Mouse (Mus musculus) liver, embryonic 16.5 days (tissue): ENCODE data around the gene Rbm8a. TPM values are rescaled to one million over a fixed set of nuclear protein-coding genes. Genes with fewer than 3 reads are reported as not detected.
A peak's percentile ranks its signal among the peaks of the same experiment; 100 is the strongest.
"Not testable (repeated sequence)": the region's sequence is repeated elsewhere in the genome, so short reads cannot be mapped to it uniquely, and the experiment has no call there.

Experiments
- ATAC-seq: fragments of 200-750 bp; cut with Nextera tagmentation; 2 replicates; pipeline ENCODE4 v1.8.0; 2017; ENCODE audit warnings: low read depth, mild to moderate bottlenecking, moderate number of reproducible peaks, moderate library complexity
- H3K27ac ChIP-seq: fragments of 300-500 bp; sonication (generic); 2 replicates; pipeline ENCODE4 v1.5.1; 2014; ENCODE audit warnings: mild to moderate bottlenecking, low read length
- H3K27me3 ChIP-seq: fragments of 300-500 bp; sonication (generic); 2 replicates; pipeline ENCODE4 v1.6.1; 2014; ENCODE audit warnings: low read depth, low read length, mixed read lengths; ENCODE audit not compliant: control insufficient read depth, insufficient read depth
- H3K36me3 ChIP-seq: fragments of 300-500 bp; sonication (generic); 2 replicates; pipeline ENCODE4 v1.6.1; 2014; ENCODE audit warnings: mild to moderate bottlenecking; ENCODE audit not compliant: control insufficient read depth, insufficient read depth
- H3K4me1 ChIP-seq: fragments of 300-500 bp; sonication (generic); 2 replicates; pipeline ENCODE4 v1.6.1; 2014; ENCODE audit warnings: low read depth, low read length, mixed read lengths; ENCODE audit not compliant: control insufficient read depth
- H3K4me2 ChIP-seq: fragments of 300-500 bp; sonication (generic); 2 replicates; pipeline ENCODE4 v1.6.1; 2014; ENCODE audit warnings: low read depth, low read length, mixed read lengths
- H3K4me3 ChIP-seq: fragments of 300-500 bp; sonication (generic); 2 replicates; pipeline ENCODE4 v1.5.1; 2014; ENCODE audit warnings: low read depth, mild to moderate bottlenecking, low read length
- H3K9ac ChIP-seq: fragments of 300-500 bp; sonication (generic); 2 replicates; pipeline ENCODE4 v1.6.1; 2014; ENCODE audit warnings: low read depth, low read length
- H3K9me3 ChIP-seq: fragments of 300-500 bp; sonication (generic); replicated peaks from 2 replicates; pipeline ENCODE4 v1.6.1; 2016; ENCODE audit warnings: low read length; ENCODE audit not compliant: control insufficient read depth
- WGBS: fragments of 180-500 bp; shearing (Covaris S2); extraction: QIAGEN DNeasy Blood & Tissue Kit; methylation state at CpG from one replicate; pipeline ENCODE4 v1.1.7; 2014; ENCODE audit not compliant: insufficient replicate concordance; 5-methylcytosine and 5-hydroxymethylcytosine counted together
- polyA plus RNA-seq: library from polyadenylated mRNA; unstranded; fragments of >200 nt; fragmentation: Nextera tagmentation; extraction: Ambion mirVana; gene quantifications from 2 replicates; pipeline ENCODE4 v1.2.1, GENCODE M21; 2015

Rbm8a gene
- polyA plus RNA-seq, 1 experiment from 2014 or later = 48.4 TPM

DNA sequence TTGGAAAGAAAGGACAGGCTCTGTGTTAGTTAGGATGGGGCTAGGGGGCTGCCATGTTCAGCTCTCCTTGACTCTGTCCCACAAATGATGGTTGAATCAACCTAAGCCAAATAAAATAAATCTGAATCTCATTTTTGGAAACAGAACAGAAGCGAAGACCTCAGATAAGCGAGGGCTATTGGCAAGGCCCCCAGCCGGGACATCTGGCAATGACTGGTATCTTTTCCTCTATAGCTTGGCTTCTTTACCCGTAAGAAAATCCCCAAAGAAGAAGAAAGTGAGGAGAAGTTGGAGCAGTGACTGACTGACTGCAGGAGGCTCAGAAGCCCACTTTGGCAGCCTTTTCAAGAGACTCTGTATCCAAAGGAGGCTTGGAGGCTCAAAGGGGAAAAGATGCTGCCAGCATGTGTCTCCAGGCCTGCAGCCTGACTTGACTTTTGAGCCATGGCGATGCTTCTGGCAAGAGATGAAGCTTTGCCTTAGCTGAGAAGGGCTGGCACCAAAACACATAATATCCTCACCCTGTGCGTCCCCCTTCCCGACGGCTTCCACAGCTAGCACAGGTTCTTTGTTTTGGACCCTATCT lies 33.1 kb downstream of the Rbm8a start:
- Histone ChIP-seq H3K27me3 (no peaks in the 10 kb centered on the region; the same call in 1 of the 2 replicates), H3K9me3 (no peaks in the 10 kb centered on the region), H3K27ac (no peak overlapping the region), H3K36me3 (no peaks in the 10 kb centered on the region), H3K4me2 (no peak overlapping the region), H3K4me1 (peaks cover 7% of the 10 kb centered on the region), H3K9ac (no peak overlapping the region), H3K4me3 (no peak overlapping the region)
- WGBS = 55% methylated on average over 8 of the region's 8 CpGs
- ATAC-seq = no peak

DNA sequence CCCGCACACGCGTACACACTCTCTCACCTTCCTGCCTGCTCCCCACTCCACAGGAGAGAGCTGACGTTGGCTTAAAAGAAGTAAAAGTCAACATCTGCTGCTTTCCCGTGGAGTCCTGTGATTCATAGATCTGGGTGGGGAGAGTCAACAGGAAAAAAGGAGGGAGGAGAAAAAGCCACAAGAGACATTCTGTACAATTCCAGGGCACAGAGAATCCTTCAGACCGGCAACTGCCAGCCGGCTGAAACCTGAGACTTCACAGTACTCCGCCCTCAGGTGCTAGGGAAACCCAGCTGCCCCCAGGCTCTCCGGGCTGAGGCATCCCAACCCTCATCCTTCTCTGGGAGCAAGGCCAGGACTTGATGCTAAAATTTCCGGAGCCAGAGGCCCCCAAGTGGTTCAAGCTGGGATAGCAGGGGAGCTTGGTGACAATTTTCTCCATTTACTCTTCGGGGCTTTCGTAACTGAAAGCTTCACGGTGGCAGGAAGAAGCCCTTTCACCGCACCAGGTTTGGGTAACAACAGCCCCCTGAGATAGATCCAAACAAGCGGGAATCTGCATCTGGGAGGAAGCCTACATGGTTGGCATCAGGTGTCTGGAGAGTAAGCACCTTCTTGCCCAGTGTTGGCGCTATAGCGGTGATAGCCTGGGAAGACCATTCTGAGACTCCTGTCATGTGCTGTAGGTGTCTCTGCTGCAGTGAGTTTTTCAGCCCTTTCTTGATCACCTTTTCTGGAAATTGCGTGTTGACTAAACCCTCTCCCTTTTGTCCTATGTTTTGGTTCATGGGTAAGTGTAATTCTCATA lies 33.9 kb downstream of the Rbm8a start:
- peak overlapping the region; percentile 28; the same call in 1 of the 2 replicates for H3K4me3 ChIP-seq
- WGBS = 7% methylated on average over 17 of the region's 18 CpGs
- H3K4me1 ChIP-seq = peaks cover 7% of the 10 kb centered on the region
- H3K36me3 ChIP-seq = no peaks in the 10 kb centered on the region
- H3K27ac ChIP-seq = no peak overlapping the region
- no peaks in the 10 kb centered on the region; the same call in 1 of the 2 replicates for H3K27me3 ChIP-seq
- no peaks in the 10 kb centered on the region for H3K9me3 ChIP-seq
- peak; percentile 32; the same call in 1 of the 2 replicates for ATAC-seq
- peak overlapping the region; percentile 65 for H3K4me2 ChIP-seq
- H3K9ac ChIP-seq = peak overlapping the region; percentile 18; the same call in 1 of the 2 replicates

GRCm38 (mm10) chr3:96665732-96666363 lies 36.1 kb downstream of the Rbm8a start:
- not testable (repeated sequence) for H3K27ac ChIP-seq, H3K27me3 ChIP-seq, H3K4me1 ChIP-seq, ATAC-seq, H3K9ac ChIP-seq, H3K36me3 ChIP-seq, H3K4me3 ChIP-seq, H3K4me2 ChIP-seq, H3K9me3 ChIP-seq
- WGBS = 71% methylated on average over 6 of the region's 7 CpGs

DNA sequence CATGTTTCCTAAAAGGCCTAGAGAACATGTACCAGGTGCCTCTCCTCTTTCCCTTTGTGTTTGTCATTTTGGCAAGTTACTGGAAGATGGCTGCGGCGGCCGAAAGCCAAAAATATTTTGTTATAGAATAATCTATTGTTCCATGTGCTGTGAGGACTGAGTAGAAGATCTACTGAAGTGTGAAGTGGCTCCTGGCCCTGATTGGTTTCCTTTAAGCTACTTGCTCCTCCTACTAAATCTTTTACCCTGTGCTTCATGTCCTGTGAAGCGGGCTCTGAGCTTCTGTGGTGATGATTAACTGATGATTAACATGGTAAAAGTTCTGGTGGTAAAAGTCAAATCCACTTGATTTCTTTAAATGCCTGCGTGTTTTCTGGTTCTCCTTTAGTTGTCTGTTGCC lies 37.2 kb downstream of the Rbm8a start:
- peaks cover 7% of the 10 kb centered on the region for H3K4me1 ChIP-seq
- H3K27ac ChIP-seq = no peak overlapping the region
- H3K36me3 ChIP-seq = no peaks in the 10 kb centered on the region
- H3K9ac ChIP-seq = no peak overlapping the region
- H3K27me3 ChIP-seq = peaks cover 10% of the 10 kb centered on the region
- H3K4me3 ChIP-seq = no peak overlapping the region
- 81% methylated on average over 5 of the region's 5 CpGs for WGBS
- no peak overlapping the region for H3K4me2 ChIP-seq
- no peak for ATAC-seq
- no peaks in the 10 kb centered on the region for H3K9me3 ChIP-seq

GRCm38 (mm10) chr3:96667316-96667715 lies 37.6 kb downstream of the Rbm8a start:
- 12% methylated on average over 1 of the region's 1 CpGs for WGBS
- H3K9ac ChIP-seq = no peak overlapping the region
- H3K4me2 ChIP-seq = no peak overlapping the region
- peaks cover 10% of the 10 kb centered on the region for H3K27me3 ChIP-seq
- H3K36me3 ChIP-seq = no peaks in the 10 kb centered on the region
- ATAC-seq = no peak
- no peak overlapping the region for H3K27ac ChIP-seq
- no peaks in the 10 kb centered on the region for H3K9me3 ChIP-seq
- peaks cover 7% of the 10 kb centered on the region for H3K4me1 ChIP-seq
- H3K4me3 ChIP-seq = no peak overlapping the region

DNA sequence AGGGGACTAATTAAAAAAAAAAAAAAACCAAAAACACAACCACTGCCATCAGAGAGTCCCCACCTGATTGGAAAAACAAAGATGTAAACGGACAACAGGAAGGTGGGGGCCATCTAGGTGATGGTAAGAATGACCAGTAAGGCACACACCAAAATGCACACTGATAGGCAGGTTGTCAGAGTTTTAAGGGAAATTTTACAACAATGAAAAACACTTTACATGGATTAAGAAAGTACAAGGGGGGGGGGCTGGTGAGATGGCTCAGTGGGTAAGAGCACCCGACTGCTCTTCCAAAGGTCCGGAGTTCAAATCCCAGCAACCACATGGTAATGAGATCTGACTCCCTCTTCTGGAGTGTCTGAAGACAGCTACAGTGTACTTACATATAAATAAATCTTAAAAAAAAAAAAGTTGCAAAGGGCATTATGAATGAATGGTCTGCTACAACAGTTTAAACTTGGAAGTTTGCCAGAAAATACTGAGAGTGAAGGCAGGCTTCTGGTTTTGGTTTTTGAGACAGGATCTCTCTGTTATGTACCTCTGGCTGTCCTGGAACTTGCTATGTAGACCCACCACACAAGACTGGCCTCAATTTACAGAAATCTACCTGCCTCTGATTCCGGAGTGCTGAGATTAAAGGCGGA lies 38.8 kb downstream of the Rbm8a start:
- Histone ChIP-seq H3K4me2 (no peak overlapping the region), H3K4me3 (no peak overlapping the region), H3K36me3 (no peaks in the 10 kb centered on the region), H3K4me1 (peaks cover 4% of the 10 kb centered on the region), H3K27me3 (peaks cover 10% of the 10 kb centered on the region), H3K9ac (no peak overlapping the region), H3K9me3 (no peaks in the 10 kb centered on the region), H3K27ac (no peak overlapping the region)
- ATAC-seq = no peak
- WGBS = 83% methylated on average over 5 of the region's 5 CpGs

GRCm38 (mm10) chr3:96669727-96670468 lies 40.2 kb downstream of the Rbm8a start, which contains the start of gene Ankrd35:
Gene Ankrd35 (plus strand): TSS chr3:96670131.
- Histone ChIP-seq H3K9me3 (no peaks in the 10 kb centered on the region), H3K4me1 (no peaks in the 10 kb centered on the region), H3K9ac (no peak within 1 kb of the TSS), H3K36me3 (no peaks in the 10 kb centered on the region), H3K27ac (no peak within 1 kb of the TSS), H3K4me3 (peak within 1 kb of the TSS; percentile 49), H3K27me3 (peaks cover 10% of the 10 kb centered on the region), H3K4me2 (peak within 1 kb of the TSS; percentile 73)
- 6% methylated on average over 35 of the region's 35 CpGs for WGBS
- peak; percentile 96 for ATAC-seq

DNA sequence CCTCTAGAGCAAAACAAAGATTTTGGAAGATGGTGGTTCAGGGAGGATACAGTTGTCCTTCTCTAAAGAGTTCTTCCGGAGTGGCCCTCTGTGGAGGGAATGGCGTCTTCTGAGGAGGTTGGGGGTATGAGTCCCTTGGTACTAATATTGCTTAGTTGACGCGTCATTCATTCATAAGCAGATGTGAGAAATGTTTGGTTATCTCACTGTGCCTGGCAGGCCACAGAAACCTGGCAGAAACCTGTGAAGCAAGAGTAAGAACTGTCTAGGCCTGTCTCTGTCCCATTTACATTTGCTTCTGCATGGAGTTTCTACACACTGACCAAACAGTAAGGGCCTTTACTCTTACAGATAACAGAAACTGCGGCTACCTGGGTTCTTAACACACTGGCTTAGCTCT lies 41.8 kb downstream of the Rbm8a start:
- no peak overlapping the region for H3K4me3 ChIP-seq
- no peaks in the 10 kb centered on the region for H3K36me3 ChIP-seq
- no peak for ATAC-seq
- H3K9me3 ChIP-seq = no peaks in the 10 kb centered on the region
- H3K27ac ChIP-seq = no peak overlapping the region
- H3K9ac ChIP-seq = no peak overlapping the region
- no peaks in the 10 kb centered on the region for H3K4me1 ChIP-seq
- WGBS = 78% methylated on average over 5 of the region's 5 CpGs
- peaks cover 10% of the 10 kb centered on the region for H3K27me3 ChIP-seq
- no peak overlapping the region for H3K4me2 ChIP-seq
